Comparison of ENCODE assay signal across 22 mouse cellular contexts in the genomic region with DNA sequence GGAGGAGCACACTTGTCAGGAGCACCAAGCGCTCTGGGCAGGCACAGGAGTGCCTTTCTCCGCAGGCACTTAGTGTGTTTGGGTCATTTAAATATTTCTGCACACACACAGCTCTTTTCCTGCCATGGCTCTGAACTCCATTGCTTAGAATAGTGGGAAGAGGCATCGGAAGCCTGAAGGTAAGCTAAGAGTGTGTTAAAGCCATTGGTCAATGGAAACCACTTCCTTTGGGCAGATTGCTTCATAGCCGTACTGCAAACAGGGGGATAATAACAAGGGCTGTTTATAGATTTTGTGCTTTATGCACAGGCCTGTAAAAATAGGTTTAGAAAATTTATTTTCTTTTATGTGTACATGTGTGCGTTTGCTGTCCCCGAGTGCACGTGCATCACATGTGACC.
DNase-seq lines count a peak whose midpoint lies in the region; ATAC-seq lines count a peak whose summit lies in the region.
"Had no signal": no experiment of that assay in that cellular context is flagged by ENCODE, and none has a peak within 500 bp of the region (broad histone marks: within the 10 kb centered on the region; RNA-seq: fewer than 3 reads in every experiment).

No protein-coding gene starts in this region.

- no peak overlapping the region for H3K4me2 ChIP-seq in heart, embryonic 12.5 days
- H3K4me2 ChIP-seq in midbrain, embryonic 16.5 days (ENCODE audit: low read length) = no peak overlapping the region
- H3K4me2 ChIP-seq in embryonic facial prominence, embryonic 15.5 days (replicated peaks) = no peak overlapping the region
- H3K4me2 ChIP-seq: forebrain, embryonic 15.5 days; hindbrain, embryonic 12.5 days; midbrain, embryonic 15.5 days had no signal

- no peak overlapping the region for H3K9ac ChIP-seq in heart, embryonic 12.5 days
- no peak overlapping the region for H3K9ac ChIP-seq in midbrain, embryonic 16.5 days (ENCODE audit: low read depth, low read length)
- no peak overlapping the region for H3K9ac ChIP-seq in embryonic facial prominence, embryonic 15.5 days
- H3K9ac ChIP-seq: forebrain, embryonic 15.5 days; heart, embryonic 15.5 days; hindbrain, embryonic 12.5 days; midbrain, embryonic 15.5 days had no signal

- intact Hi-C loops in heart, postnatal 25 days (cut with DNase I) = loop anchor here (5.0 to 10.0 kb wide), 3 partner anchors 43 to 121 kb away; no protein-coding TSS in a partner anchor

- 0 out of 2 replicates have a peak overlapping the region, but pooled peaks have one; percentile 76 for H3K27ac ChIP-seq in heart, embryonic 12.5 days (ENCODE audit: poor library complexity, severe bottlenecking)
- peak overlapping the region; percentile 92 for H3K27ac ChIP-seq in midbrain, embryonic 10.5 days (replicated peaks)
- no peak overlapping the region for H3K27ac ChIP-seq in midbrain, embryonic 16.5 days (ENCODE audit: low read length)
- peak overlapping the region; percentile 53; the same call in 1 of the 2 replicates for H3K27ac ChIP-seq in embryonic facial prominence, embryonic 15.5 days (replicated peaks)
- H3K27ac ChIP-seq: kidney, postnatal 0 days; macrophage; midbrain, embryonic 15.5 days had no signal

- no peaks in the 10 kb centered on the region for H3K9me3 ChIP-seq in heart, embryonic 12.5 days (replicated peaks)
- no peaks in the 10 kb centered on the region for H3K9me3 ChIP-seq in midbrain, embryonic 10.5 days (replicated peaks)
- H3K9me3 ChIP-seq in midbrain, embryonic 16.5 days (replicated peaks; ENCODE audit: control insufficient read depth, low read length, poor library complexity, severe bottlenecking) = no peaks in the 10 kb centered on the region
- no peaks in the 10 kb centered on the region for H3K9me3 ChIP-seq in embryonic facial prominence, embryonic 15.5 days (replicated peaks)
- H3K9me3 ChIP-seq: forebrain, embryonic 15.5 days; heart, embryonic 15.5 days; hindbrain, embryonic 12.5 days; midbrain, embryonic 15.5 days had no signal

- H3K4me3 ChIP-seq in heart, embryonic 12.5 days = no peak overlapping the region
- H3K4me3 ChIP-seq in midbrain, embryonic 10.5 days = no peak overlapping the region
- no peak overlapping the region for H3K4me3 ChIP-seq in midbrain, embryonic 16.5 days (ENCODE audit: low read depth, low read length)
- no peak overlapping the region for H3K4me3 ChIP-seq in embryonic facial prominence, embryonic 15.5 days (replicated peaks)
- H3K4me3 ChIP-seq: forebrain, embryonic 15.5 days; heart, embryonic 15.5 days; hindbrain, embryonic 12.5 days; midbrain, embryonic 15.5 days had no signal

- ATAC-seq in heart, embryonic 12.5 days (ENCODE audit: insufficient number of reproducible peaks, low FRiP score) = no peak
- ATAC-seq in midbrain, embryonic 16.5 days = no peak
- no peak for ATAC-seq in embryonic facial prominence, embryonic 15.5 days (ENCODE audit: insufficient number of reproducible peaks, low FRiP score, low TSS enrichment, low read depth)
- ATAC-seq: forebrain, embryonic 15.5 days; midbrain, embryonic 15.5 days had no signal

- H3K27me3 ChIP-seq in heart, embryonic 12.5 days (replicated peaks) = no peaks in the 10 kb centered on the region
- no peaks in the 10 kb centered on the region for H3K27me3 ChIP-seq in midbrain, embryonic 10.5 days (ENCODE audit: low read depth, poor library complexity, severe bottlenecking)
- no peaks in the 10 kb centered on the region for H3K27me3 ChIP-seq in midbrain, embryonic 16.5 days (ENCODE audit: control insufficient read depth, insufficient read depth, low read depth, low read length)
- H3K27me3 ChIP-seq in embryonic facial prominence, embryonic 15.5 days = no peaks in the 10 kb centered on the region
- H3K27me3 ChIP-seq: forebrain, embryonic 15.5 days; heart, embryonic 15.5 days; hindbrain, embryonic 12.5 days; midbrain, embryonic 15.5 days had no signal

- no peaks in the 10 kb centered on the region for H3K36me3 ChIP-seq in heart, embryonic 12.5 days
- no peaks in the 10 kb centered on the region for H3K36me3 ChIP-seq in midbrain, embryonic 10.5 days
- no peaks in the 10 kb centered on the region for H3K36me3 ChIP-seq in midbrain, embryonic 16.5 days (ENCODE audit: control insufficient read depth, insufficient read depth, low read length)
- H3K36me3 ChIP-seq in embryonic facial prominence, embryonic 15.5 days = no peaks in the 10 kb centered on the region
- H3K36me3 ChIP-seq: forebrain, embryonic 15.5 days; heart, embryonic 15.5 days; hindbrain, embryonic 12.5 days; midbrain, embryonic 15.5 days had no signal

- H3K4me1 ChIP-seq in heart, embryonic 12.5 days (replicated peaks) = peaks cover 44% of the 10 kb centered on the region
- peaks cover 56% of the 10 kb centered on the region for H3K4me1 ChIP-seq in midbrain, embryonic 10.5 days
- H3K4me1 ChIP-seq in midbrain, embryonic 16.5 days (ENCODE audit: control insufficient read depth, insufficient read depth, low read length) = peaks cover 44% of the 10 kb centered on the region
- H3K4me1 ChIP-seq in embryonic facial prominence, embryonic 15.5 days = peaks cover 38% of the 10 kb centered on the region

- no peak for DNase-seq in heart, postnatal 25 days (ENCODE audit: low spot score)
- DNase-seq in midbrain, embryonic 10.5 days (ENCODE audit: low spot score) = no peak
- DNase-seq in adrenal gland, postnatal 10 days = no peak
- no peak for DNase-seq in B cell, adult 2 months
- DNase-seq: adrenal gland, adult 8-10 months; cerebellum, adult 11 months; cerebellum, postnatal 10 days; gastrocnemius, postnatal 36 days; kidney, adult 18-20 months; lung, adult 18-20 months; retina, postnatal 1 day; right cerebral cortex, postnatal 4 days; thymus, adult 2 months had no signal

- 83% methylated on average over 7 of the region's 7 CpGs for WGBS in heart, embryonic 12.5 days
- WGBS in midbrain, embryonic 10.5 days = 85% methylated on average over 7 of the region's 7 CpGs
- WGBS in midbrain, embryonic 16.5 days = 82% methylated on average over 7 of the region's 7 CpGs
- WGBS in embryonic facial prominence, embryonic 15.5 days = 70% methylated on average over 7 of the region's 7 CpGs
